Mouse (Mus musculus): Measurements from ENCODE around the gene Tnfaip8l1.
A peak's percentile ranks its signal among the peaks of the same experiment; 100 is the strongest.

Tnfaip8l1 gene

GRCm38 (mm10) chr17:56183658-56184103 lies 21.4 kb downstream of the Tnfaip8l1 start, which contains the start of gene Mydgf:
Mydgf (minus strand) TSS chr17:56183920.
- peak; percentile 94 for DNase-seq

- DNase-seq, result peak; percentile 25
Measured at GRCm38 (mm10) chr17:56185281-56186141, 23.2 kb downstream of the Tnfaip8l1 start.

GRCm38 (mm10) chr17:56191266-56191665 lies 29.0 kb downstream of the Tnfaip8l1 start:
- DNase-seq, result no peak

- no peak for DNase-seq
Measured at GRCm38 (mm10) chr17:56194357-56194756, 32.1 kb downstream of the Tnfaip8l1 start.

- DNase-seq, result no peak
Measured at GRCm38 (mm10) chr17:56194765-56195164, 32.5 kb downstream of the Tnfaip8l1 start.

GRCm38 (mm10) chr17:56196860-56197259 lies 34.6 kb downstream of the Tnfaip8l1 start:
- DNase-seq, result no peak

GRCm38 (mm10) chr17:56200586-56200985 lies 38.3 kb downstream of the Tnfaip8l1 start:
- DNase-seq, result no peak

- no peak for DNase-seq
Measured at GRCm38 (mm10) chr17:56201642-56202041, 39.4 kb downstream of the Tnfaip8l1 start.

- DNase-seq, result no peak
Measured at GRCm38 (mm10) chr17:56202476-56202875, 40.2 kb downstream of the Tnfaip8l1 start.

- DNase-seq, result no peak
Measured at GRCm38 (mm10) chr17:56203729-56204128, 41.5 kb downstream of the Tnfaip8l1 start.

GRCm38 (mm10) chr17:56206276-56206884 lies 44.1 kb downstream of the Tnfaip8l1 start:
- no peak for DNase-seq

- no peak for DNase-seq
Measured at GRCm38 (mm10) chr17:56206986-56207674, 44.9 kb downstream of the Tnfaip8l1 start.

- DNase-seq, result no peak
Measured at GRCm38 (mm10) chr17:56207963-56208530, 45.8 kb downstream of the Tnfaip8l1 start.

GRCm38 (mm10) chr17:56208821-56209220 lies 46.5 kb downstream of the Tnfaip8l1 start:
- DNase-seq, result no peak

- DNase-seq, result no peak
Measured at GRCm38 (mm10) chr17:56211090-56211489, 48.8 kb downstream of the Tnfaip8l1 start.

- DNase-seq, result no peak
Measured at GRCm38 (mm10) chr17:56212676-56213075, 50.4 kb downstream of the Tnfaip8l1 start.

- DNase-seq, result no peak
Measured at GRCm38 (mm10) chr17:56214229-56214628, 52.0 kb downstream of the Tnfaip8l1 start.

- peak; percentile 34 for DNase-seq
Measured at GRCm38 (mm10) chr17:56217670-56218069, 55.4 kb downstream of the Tnfaip8l1 start.

GRCm38 (mm10) chr17:56218377-56219191 lies 56.3 kb downstream of the Tnfaip8l1 start, which contains the start of gene Dpp9:
Dpp9 (minus strand) TSS chr17:56218905.
- DNase-seq, result peak; percentile 90

GRCm38 (mm10) chr17:56219251-56219650 lies 57.0 kb downstream of the Tnfaip8l1 start:
- DNase-seq, result no peak

GRCm38 (mm10) chr17:56219805-56220204 lies 57.5 kb downstream of the Tnfaip8l1 start:
- no peak for DNase-seq
